Comparison of ENCODE assay signal across 7 mouse cellular contexts in genomic region chr10:81014393-81015384, GRCm38 (mm10). TPM values are rescaled to one million over a fixed set of nuclear protein-coding genes. Genes with fewer than 3 reads are reported as not detected.
DNase-seq lines count a peak whose midpoint lies in the region; ATAC-seq lines count a peak whose summit lies in the region.

Gng7 (minus strand) TSS chr10:81014945.

- peak within 1 kb of the TSS; percentile 42 for H3K4me3 ChIP-seq in embryonic facial prominence, embryonic 11.5 days (ENCODE audit: low read depth, low read length)
- H3K4me3 ChIP-seq in limb, embryonic 10.5 days = peak within 1 kb of the TSS; percentile 51
- peak within 1 kb of the TSS; percentile 39 for H3K4me3 ChIP-seq in midbrain, embryonic 13.5 days (replicated peaks)

- H3K27me3 ChIP-seq in embryonic facial prominence, embryonic 11.5 days (ENCODE audit: control insufficient read depth, insufficient read depth, low read length) = no peaks in the 10 kb centered on the region
- peaks cover 11% of the 10 kb centered on the region; the same call in 1 of the 2 replicates for H3K27me3 ChIP-seq in limb, embryonic 10.5 days (ENCODE audit: low read depth, poor library complexity, severe bottlenecking)
- peaks cover 4% of the 10 kb centered on the region; the same call in 1 of the 2 replicates for H3K27me3 ChIP-seq in midbrain, embryonic 13.5 days

- no peaks in the 10 kb centered on the region for H3K9me3 ChIP-seq in embryonic facial prominence, embryonic 11.5 days (replicated peaks; ENCODE audit: control insufficient read depth, low read length)
- H3K9me3 ChIP-seq in limb, embryonic 10.5 days (replicated peaks) = no peaks in the 10 kb centered on the region
- no peaks in the 10 kb centered on the region for H3K9me3 ChIP-seq in midbrain, embryonic 13.5 days

- peak within 1 kb of the TSS; percentile 51 for H3K9ac ChIP-seq in embryonic facial prominence, embryonic 11.5 days (replicated peaks; ENCODE audit: low read length)
- peak within 1 kb of the TSS; percentile 61 for H3K9ac ChIP-seq in midbrain, embryonic 13.5 days (replicated peaks)

- no peaks in the 10 kb centered on the region for H3K4me1 ChIP-seq in embryonic facial prominence, embryonic 11.5 days (ENCODE audit: control insufficient read depth, insufficient read depth, low read length)
- peaks cover 16% of the 10 kb centered on the region for H3K4me1 ChIP-seq in limb, embryonic 10.5 days
- H3K4me1 ChIP-seq in midbrain, embryonic 13.5 days (replicated peaks) = peaks cover 10% of the 10 kb centered on the region; the same call in 1 of the 2 replicates

- H3K27ac ChIP-seq in embryonic facial prominence, embryonic 11.5 days (replicated peaks; ENCODE audit: low read depth, low read length) = no peak within 1 kb of the TSS
- H3K27ac ChIP-seq in limb, embryonic 10.5 days = 0 out of 2 replicates have a peak within 1 kb of the TSS, but pooled peaks have one; percentile 27
- H3K27ac ChIP-seq in midbrain, embryonic 13.5 days = no peak within 1 kb of the TSS

- H3K4me2 ChIP-seq in embryonic facial prominence, embryonic 11.5 days (ENCODE audit: low read depth, low read length) = peak within 1 kb of the TSS; percentile 57
- peak within 1 kb of the TSS; percentile 60 for H3K4me2 ChIP-seq in midbrain, embryonic 13.5 days (replicated peaks)

- peak; percentile 91 for ATAC-seq in embryonic facial prominence, embryonic 11.5 days (replicated peaks; ENCODE audit: insufficient number of reproducible peaks, low FRiP score, low TSS enrichment, low read depth)
- peak; percentile 96 for ATAC-seq in granulocyte monocyte progenitor cell, adult 5-6 weeks (replicated peaks; ENCODE audit: poor library complexity, severe bottlenecking)
- peak; percentile 94 for ATAC-seq in midbrain, embryonic 13.5 days

- DNase-seq in adrenal gland, postnatal 14 days = peak; percentile 99
- peak; percentile 98 for DNase-seq in embryonic facial prominence, embryonic 11.5 days (ENCODE audit: low spot score)
- DNase-seq in kidney, adult 11 months = peak; percentile 95
- peak; percentile 95 for DNase-seq in limb, embryonic 10.5 days (ENCODE audit: low spot score)
- DNase-seq in spleen, adult 12 weeks (ENCODE audit: low spot score) = peak; percentile 70

- H3K36me3 ChIP-seq in embryonic facial prominence, embryonic 11.5 days (replicated peaks; ENCODE audit: control insufficient read depth, insufficient read depth, low read depth, low read length) = no peaks in the 10 kb centered on the region
- H3K36me3 ChIP-seq in limb, embryonic 10.5 days = no peaks in the 10 kb centered on the region
- no peaks in the 10 kb centered on the region for H3K36me3 ChIP-seq in midbrain, embryonic 13.5 days

- WGBS in embryonic facial prominence, embryonic 11.5 days = 9% methylated on average over 31 of the region's 31 CpGs
- 10% methylated on average over 31 of the region's 31 CpGs for WGBS in limb, embryonic 10.5 days
- 9% methylated on average over 31 of the region's 31 CpGs for WGBS in midbrain, embryonic 13.5 days

RNA-seq across cellular contexts. Expression of gene Gng7, which starts in this region (rescaled TPM):
- total RNA-seq in adrenal gland, postnatal 14 days (2021) = 5.9 and 6.2 TPM in 2 replicates
- 4.8 and 5.4 TPM in 2 replicates for polyA plus RNA-seq in embryonic facial prominence, embryonic 11.5 days (2014; fragmentation: Nextera tagmentation; extraction: Ambion mirVana)
- 0.30 and 1.5 TPM in 2 replicates for total RNA-seq in granulocyte monocyte progenitor cell, adult 5-6 weeks (2014; fragmentation: Nextera tagmentation)
- 0.09 and 0.46 TPM in 2 replicates for total RNA-seq in granulocyte monocyte progenitor cell, adult 5-6 weeks (2017)
- polyA plus RNA-seq in limb, embryonic 10.5 days (2016; fragmentation: Nextera tagmentation; extraction: Ambion mirVana) = 4.3 and 4.5 TPM in 2 replicates
- 10.4 and 10.9 TPM in 2 replicates for polyA plus RNA-seq in midbrain, embryonic 13.5 days (2015; fragmentation: Nextera tagmentation; extraction: Ambion mirVana)
